Mouse (Mus musculus): ENCODE measurements around the gene Mum1. TPM values are rescaled to one million over a fixed set of nuclear protein-coding genes. Genes with fewer than 3 reads are reported as not detected.
"Not testable (repeated sequence)": the region's sequence is repeated elsewhere in the genome, so short reads cannot be mapped to it uniquely, and the experiment has no call there.

Gene Mum1
- polyA plus RNA-seq, 1 experiment from 2014 or later, result 49.9 TPM

DNA sequence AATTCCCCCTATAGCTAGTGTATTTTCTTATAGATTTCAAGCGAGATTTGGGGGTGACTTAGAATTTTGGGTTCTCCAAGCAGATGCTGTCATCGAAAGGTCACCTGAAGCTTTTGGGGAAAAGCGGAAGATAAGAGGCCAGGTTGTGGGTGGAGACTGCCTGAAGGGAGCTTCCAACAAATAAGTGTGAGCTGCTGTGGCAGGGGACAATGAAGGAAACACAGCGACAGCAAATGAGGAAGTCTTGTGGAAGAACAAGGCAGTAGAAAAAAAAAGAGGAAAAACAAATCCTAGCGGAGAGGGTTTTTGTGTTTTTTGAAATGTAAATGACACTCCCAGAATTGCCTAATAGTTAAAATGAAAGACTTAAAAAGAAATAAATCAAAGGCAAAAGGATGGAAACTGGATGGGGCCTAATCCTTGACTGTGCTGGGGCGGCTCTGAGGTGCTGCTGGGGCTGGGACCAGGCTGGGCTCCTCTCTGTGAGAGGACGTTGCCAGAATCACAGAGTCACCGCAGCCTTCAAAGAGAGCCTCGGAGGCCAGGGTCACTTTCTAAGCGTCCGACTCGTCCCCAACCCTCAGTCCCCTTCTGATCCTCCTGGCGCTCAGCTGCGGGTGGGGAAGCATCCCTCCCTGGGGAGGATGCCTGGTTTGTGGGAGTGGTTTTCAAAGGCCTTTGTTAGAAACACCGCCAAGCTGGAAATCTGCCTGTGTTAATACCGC is 11.0 kb upstream of the Mum1 start:
- no peak for ATAC-seq (ENCODE audit: low FRiP score)
- Histone ChIP-seq H3K9me3 (no peaks in the 10 kb centered on the region), H3K4me3 (no peak overlapping the region), H3K27me3 (no peaks in the 10 kb centered on the region), H3K4me1 (replicated peaks) (peaks cover 9% of the 10 kb centered on the region), H3K4me2 (no peak overlapping the region), H3K9ac (0 out of 2 replicates have a peak overlapping the region, but pooled peaks have one; percentile 31), H3K36me3 (no peaks in the 10 kb centered on the region), H3K27ac (no peak overlapping the region)
- 15% methylated on average over 16 of the region's 16 CpGs for WGBS

DNA sequence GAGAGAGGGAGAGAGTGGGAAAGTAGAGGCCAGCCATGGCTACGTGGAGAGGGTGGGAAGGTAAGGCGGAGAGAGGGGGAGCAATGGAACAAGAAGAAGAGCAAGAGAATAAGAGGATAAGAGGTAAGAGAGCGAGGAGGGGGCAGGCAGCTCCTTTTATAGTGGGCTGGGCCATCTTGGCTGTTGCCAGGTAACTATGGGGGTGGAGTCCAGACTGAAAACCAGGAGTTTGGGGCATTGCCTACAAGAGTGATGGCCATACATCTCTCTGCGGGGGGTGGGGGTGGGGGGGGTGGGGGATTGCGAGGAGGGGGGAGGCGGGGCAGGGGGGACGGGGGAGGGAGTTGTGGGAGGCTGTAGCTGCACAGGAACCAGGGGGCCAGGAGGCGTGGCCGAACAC is 5.6 kb upstream of the Mum1 start:
- no peaks in the 10 kb centered on the region for H3K9me3 ChIP-seq
- ATAC-seq (ENCODE audit: low FRiP score), result no peak
- H3K4me3 ChIP-seq, result no peak overlapping the region
- WGBS, result 42% methylated on average over 6 of the region's 9 CpGs
- H3K27ac ChIP-seq, result no peak overlapping the region
- no peaks in the 10 kb centered on the region for H3K36me3 ChIP-seq
- no peaks in the 10 kb centered on the region for H3K27me3 ChIP-seq
- peaks cover 3% of the 10 kb centered on the region; the same call in 1 of the 2 replicates for H3K4me1 ChIP-seq (replicated peaks)
- H3K4me2 ChIP-seq, result no peak overlapping the region
- no peak overlapping the region for H3K9ac ChIP-seq

DNA sequence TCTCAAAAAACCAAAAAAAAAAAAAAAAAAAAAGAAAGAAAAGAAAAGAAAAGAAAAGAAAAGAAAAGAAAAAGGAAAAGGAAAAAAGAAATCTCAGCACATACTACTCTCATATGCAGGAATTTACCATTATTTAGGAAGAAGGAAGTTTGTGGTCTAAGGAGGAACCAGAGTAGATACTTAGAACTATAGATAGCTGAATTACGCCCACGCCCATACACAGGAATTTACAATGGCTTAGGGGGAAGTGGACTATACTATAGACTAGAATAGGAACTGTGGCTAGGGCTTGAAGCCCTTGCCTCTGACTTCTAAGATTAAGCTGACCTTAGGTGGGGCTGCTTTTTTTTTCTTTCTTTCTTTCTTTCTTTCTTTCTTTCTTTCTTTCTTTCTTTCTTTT is 3.1 kb upstream of the Mum1 start:
- ATAC-seq (ENCODE audit: low FRiP score); H3K27me3 ChIP-seq; H3K27ac ChIP-seq; H3K9me3 ChIP-seq; H3K9ac ChIP-seq; H3K36me3 ChIP-seq; H3K4me3 ChIP-seq; H3K4me2 ChIP-seq: not testable (repeated sequence)
- WGBS, result 88% methylated on average over 2 of the region's 2 CpGs
- peaks cover 19% of the 10 kb centered on the region for H3K4me1 ChIP-seq (replicated peaks)

GRCm38 (mm10) chr10:80226071-80226415 is 191 bp upstream of the Mum1 start:
- WGBS, result under 1% methylated on average over 14 of the region's 14 CpGs
- Histone ChIP-seq H3K36me3 (peaks cover 17% of the 10 kb centered on the region), H3K4me1 (replicated peaks) (peaks cover 43% of the 10 kb centered on the region), H3K27ac (peak overlapping the region; percentile 97), H3K9ac (peak overlapping the region; percentile 96), H3K27me3 (no peaks in the 10 kb centered on the region), H3K4me2 (peak overlapping the region; percentile 93), H3K4me3 (peak overlapping the region; percentile 80), H3K9me3 (no peaks in the 10 kb centered on the region)
- no peak for ATAC-seq (ENCODE audit: low FRiP score)

- Histone ChIP-seq H3K4me1 (replicated peaks) (peaks cover 43% of the 10 kb centered on the region), H3K9me3 (no peaks in the 10 kb centered on the region), H3K27ac (peak overlapping the region; percentile 97), H3K36me3 (peaks cover 26% of the 10 kb centered on the region), H3K27me3 (no peaks in the 10 kb centered on the region), H3K4me3 (peak overlapping the region; percentile 80), H3K9ac (peak overlapping the region; percentile 96), H3K4me2 (peak overlapping the region; percentile 93)
- WGBS, result 5% methylated on average over 10 of the region's 10 CpGs
- peak; percentile 22 for ATAC-seq (ENCODE audit: low FRiP score)
These were observed 919 bp downstream of the Mum1 start for GRCm38 (mm10) chr10:80227166-80227539.

- no peak for ATAC-seq (ENCODE audit: low FRiP score)
- peaks cover 52% of the 10 kb centered on the region for H3K4me1 ChIP-seq (replicated peaks)
These were observed 1.9 kb downstream of the Mum1 start for GRCm38 (mm10) chr10:80227877-80228775.

DNA sequence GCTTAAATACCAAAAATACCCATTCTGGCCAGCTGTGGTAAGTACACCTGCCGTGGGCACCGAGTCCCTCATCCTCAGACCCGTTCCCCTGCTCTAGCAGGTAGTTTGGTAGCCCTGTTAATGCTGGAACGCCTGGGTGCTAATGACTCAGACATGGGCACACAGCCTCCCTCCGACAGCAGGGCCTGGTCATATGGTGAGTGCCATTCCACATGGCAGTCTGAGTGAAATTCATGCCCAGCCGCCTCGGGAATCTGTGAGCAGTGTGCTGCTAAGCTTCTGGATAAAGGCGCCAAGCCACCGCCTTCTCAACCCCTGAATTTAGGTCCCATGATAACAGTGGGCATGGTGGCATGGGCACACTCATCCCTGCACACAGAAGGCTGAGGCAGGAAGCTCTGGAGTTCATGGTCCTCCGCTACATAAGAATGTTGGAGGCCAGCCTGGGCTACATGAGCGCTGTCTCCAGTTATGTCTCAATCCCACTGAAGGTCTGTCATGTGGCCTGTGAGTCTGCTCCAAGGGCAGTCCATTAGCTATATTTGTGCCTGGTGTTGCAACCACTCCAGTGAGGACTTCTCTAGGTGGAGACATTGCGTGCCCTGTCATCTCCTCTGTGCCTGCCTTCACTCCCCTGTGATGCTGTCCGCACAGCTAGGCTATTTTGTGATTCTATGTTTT is 10.1 kb downstream of the Mum1 start:
- Histone ChIP-seq H3K9ac (no peak overlapping the region), H3K4me3 (no peak overlapping the region), H3K4me2 (no peak overlapping the region), H3K4me1 (replicated peaks) (peaks cover 16% of the 10 kb centered on the region), H3K36me3 (peaks cover 99% of the 10 kb centered on the region), H3K27me3 (no peaks in the 10 kb centered on the region), H3K9me3 (no peaks in the 10 kb centered on the region), H3K27ac (no peak overlapping the region)
- no peak for ATAC-seq (ENCODE audit: low FRiP score)
- 95% methylated on average over 13 of the region's 13 CpGs for WGBS

More at GRCm38 (mm10) chr10:80227877-80228775, 1.9 kb downstream of the Mum1 start:
- H3K9ac ChIP-seq, result peak overlapping the region; percentile 96
- H3K4me3 ChIP-seq, result peak overlapping the region; percentile 80
- H3K4me2 ChIP-seq, result peak overlapping the region; percentile 93
- H3K27me3 ChIP-seq, result no peaks in the 10 kb centered on the region
- H3K27ac ChIP-seq, result peak overlapping the region; percentile 97
- peaks cover 36% of the 10 kb centered on the region for H3K36me3 ChIP-seq
- WGBS, result 52% methylated on average over 15 of the region's 15 CpGs
- H3K9me3 ChIP-seq, result no peaks in the 10 kb centered on the region

- Histone ChIP-seq H3K9me3 (no peaks in the 10 kb centered on the region), H3K9ac (no peak overlapping the region), H3K36me3 (peaks cover 98% of the 10 kb centered on the region), H3K4me2 (no peak overlapping the region), H3K4me1 (replicated peaks) (peaks cover 16% of the 10 kb centered on the region), H3K27ac (no peak overlapping the region), H3K27me3 (no peaks in the 10 kb centered on the region), H3K4me3 (no peak overlapping the region)
- WGBS, result 91% methylated on average over 4 of the region's 4 CpGs
- no peak for ATAC-seq (ENCODE audit: low FRiP score)
These were observed 10.8 kb downstream of the Mum1 start for GRCm38 (mm10) chr10:80237020-80237419.

DNA sequence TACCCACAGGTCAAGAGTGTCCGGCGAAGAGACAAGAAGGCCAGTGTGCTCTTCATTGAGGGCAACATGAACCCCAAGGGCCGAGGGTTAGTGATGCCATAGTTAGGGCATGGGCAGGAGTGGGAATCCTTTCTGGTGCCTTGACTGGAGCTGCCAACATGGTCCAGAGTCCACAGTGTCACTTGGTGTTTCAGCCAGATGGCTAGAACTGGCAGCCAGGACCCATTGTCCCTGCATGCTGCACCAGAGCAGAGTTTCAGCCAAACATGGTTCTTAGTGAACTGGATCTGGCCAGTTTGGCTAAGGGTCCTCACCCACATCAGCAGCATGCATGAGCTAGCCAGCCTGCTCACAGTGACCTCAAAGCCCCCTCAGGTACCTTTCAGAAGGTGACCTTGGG is 12.1 kb downstream of the Mum1 start:
- Histone ChIP-seq H3K4me3 (no peak overlapping the region), H3K4me2 (no peak overlapping the region), H3K4me1 (replicated peaks) (peaks cover 6% of the 10 kb centered on the region), H3K27me3 (no peaks in the 10 kb centered on the region), H3K9me3 (no peaks in the 10 kb centered on the region), H3K27ac (no peak overlapping the region), H3K9ac (peak overlapping the region; percentile 43; the same call in 1 of the 2 replicates), H3K36me3 (peaks cover 98% of the 10 kb centered on the region)
- no peak for ATAC-seq (ENCODE audit: low FRiP score)
- 83% methylated on average over 3 of the region's 3 CpGs for WGBS

GRCm38 (mm10) chr10:80239791-80240190 is 13.6 kb downstream of the Mum1 start:
- 93% methylated on average over 6 of the region's 6 CpGs for WGBS
- Histone ChIP-seq H3K27ac (no peak overlapping the region), H3K9ac (no peak overlapping the region)

GRCm38 (mm10) chr10:80242088-80242487 is 15.9 kb downstream of the Mum1 start:
- 74% methylated on average over 9 of the region's 9 CpGs for WGBS

More at GRCm38 (mm10) chr10:80239791-80240190, 13.6 kb downstream of the Mum1 start:
- Histone ChIP-seq H3K27me3 (no peaks in the 10 kb centered on the region), H3K4me3 (no peak overlapping the region), H3K9me3 (no peaks in the 10 kb centered on the region), H3K36me3 (peaks cover 96% of the 10 kb centered on the region), H3K4me2 (no peak overlapping the region), H3K4me1 (replicated peaks) (no peaks in the 10 kb centered on the region; the same call in 1 of the 2 replicates)
- ATAC-seq (ENCODE audit: low FRiP score), result no peak

GRCm38 (mm10) chr10:80242607-80243006 is 16.4 kb downstream of the Mum1 start:
- H3K9me3 ChIP-seq, result no peaks in the 10 kb centered on the region
- no peak overlapping the region for H3K4me2 ChIP-seq
- H3K27me3 ChIP-seq, result no peaks in the 10 kb centered on the region
- 95% methylated on average over 3 of the region's 3 CpGs for WGBS
- H3K36me3 ChIP-seq, result peaks cover 69% of the 10 kb centered on the region
- H3K4me1 ChIP-seq (replicated peaks), result peaks cover 10% of the 10 kb centered on the region
- no peak for ATAC-seq (ENCODE audit: low FRiP score)
- H3K9ac ChIP-seq, result peak overlapping the region; percentile 9; the same call in 1 of the 2 replicates
- no peak overlapping the region for H3K27ac ChIP-seq
- no peak overlapping the region for H3K4me3 ChIP-seq

More at GRCm38 (mm10) chr10:80242088-80242487, 15.9 kb downstream of the Mum1 start:
- no peak overlapping the region for H3K4me2 ChIP-seq
- H3K27me3 ChIP-seq, result no peaks in the 10 kb centered on the region
- H3K4me1 ChIP-seq (replicated peaks), result peaks cover 10% of the 10 kb centered on the region
- peaks cover 74% of the 10 kb centered on the region for H3K36me3 ChIP-seq
- ATAC-seq (ENCODE audit: low FRiP score), result no peak
- no peak overlapping the region for H3K27ac ChIP-seq
- peak overlapping the region; percentile 9 for H3K9ac ChIP-seq
- H3K4me3 ChIP-seq, result no peak overlapping the region
- no peaks in the 10 kb centered on the region for H3K9me3 ChIP-seq

All from hindbrain, embryonic 13.5 days (tissue).